Mouse (Mus musculus) cerebellum, adult 9-11 months (tissue): ENCODE results near the gene Zfhx3.

Experiments
- DNase-seq: peaks from one replicate; pipeline ENCODE4 v3.0.0; 2022

Zfhx3 gene

DNA sequence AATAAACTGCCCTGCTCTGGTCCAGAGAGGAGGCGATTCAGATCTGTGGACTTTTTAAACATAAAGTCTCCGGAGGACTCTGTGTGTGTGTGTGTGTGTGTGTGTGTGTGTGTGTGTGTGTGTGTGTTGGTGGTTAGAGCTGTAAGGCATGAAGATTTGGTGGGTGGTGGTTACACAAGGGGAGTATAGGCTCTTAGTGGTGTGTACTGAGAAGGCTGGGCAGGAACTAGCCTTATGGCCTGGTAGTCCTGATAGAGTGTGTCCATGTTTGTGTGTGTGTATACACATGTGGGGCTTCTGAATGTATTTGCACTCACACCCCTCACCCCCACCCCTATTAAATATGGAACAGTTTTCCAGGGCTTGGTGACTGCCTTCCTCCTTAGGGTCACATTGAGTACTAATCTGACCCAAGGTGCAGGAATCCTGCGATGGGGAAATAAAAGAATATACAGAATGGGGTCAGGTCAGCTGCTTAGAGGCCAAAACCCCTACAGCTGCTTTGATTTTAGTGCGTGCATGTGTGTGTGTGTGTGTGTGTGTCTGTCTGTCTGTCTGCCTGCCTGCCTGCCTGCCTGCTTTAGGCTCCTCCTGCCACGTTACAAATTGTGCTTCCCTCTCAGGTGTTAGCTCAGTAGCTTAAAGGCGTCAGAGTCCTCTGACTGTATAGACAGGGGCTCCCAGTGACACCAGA, 764.6 kb downstream of the Zfhx3 start:
- DNase-seq, result no peak

DNA sequence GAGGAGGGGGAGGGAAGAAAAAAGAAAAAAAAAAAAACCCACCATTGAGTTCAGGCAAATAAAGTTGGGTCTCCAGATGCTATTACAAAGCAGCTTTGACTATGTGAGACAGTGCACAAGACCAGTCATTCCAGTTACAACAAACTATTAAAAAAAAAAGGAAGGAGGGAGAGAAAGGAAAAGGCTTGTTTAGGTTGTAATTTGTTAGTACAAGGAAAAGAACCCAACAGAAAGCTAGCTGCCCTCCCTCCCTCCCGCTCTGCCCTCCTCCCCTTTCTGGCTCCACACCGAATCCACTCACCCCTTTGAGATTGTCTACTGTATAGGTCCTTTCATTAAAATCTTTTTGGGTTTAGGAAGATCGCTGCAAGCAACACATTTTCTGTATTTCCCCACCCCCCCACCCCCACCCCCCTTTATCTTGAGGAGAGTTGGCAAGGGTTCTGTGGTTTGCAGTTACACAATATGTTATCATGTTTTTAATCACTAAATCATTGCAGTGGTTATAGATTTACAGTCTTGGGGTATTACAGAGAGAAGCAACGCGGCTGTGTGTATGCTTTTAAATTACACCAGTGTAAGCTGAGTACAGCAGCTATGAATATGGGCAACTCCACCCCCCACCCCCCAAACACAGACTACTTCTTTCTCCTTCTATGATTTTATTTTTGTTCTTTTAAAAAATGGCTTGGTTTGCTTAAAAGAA, 765.3 kb downstream of the Zfhx3 start:
- DNase-seq, result no peak

DNA sequence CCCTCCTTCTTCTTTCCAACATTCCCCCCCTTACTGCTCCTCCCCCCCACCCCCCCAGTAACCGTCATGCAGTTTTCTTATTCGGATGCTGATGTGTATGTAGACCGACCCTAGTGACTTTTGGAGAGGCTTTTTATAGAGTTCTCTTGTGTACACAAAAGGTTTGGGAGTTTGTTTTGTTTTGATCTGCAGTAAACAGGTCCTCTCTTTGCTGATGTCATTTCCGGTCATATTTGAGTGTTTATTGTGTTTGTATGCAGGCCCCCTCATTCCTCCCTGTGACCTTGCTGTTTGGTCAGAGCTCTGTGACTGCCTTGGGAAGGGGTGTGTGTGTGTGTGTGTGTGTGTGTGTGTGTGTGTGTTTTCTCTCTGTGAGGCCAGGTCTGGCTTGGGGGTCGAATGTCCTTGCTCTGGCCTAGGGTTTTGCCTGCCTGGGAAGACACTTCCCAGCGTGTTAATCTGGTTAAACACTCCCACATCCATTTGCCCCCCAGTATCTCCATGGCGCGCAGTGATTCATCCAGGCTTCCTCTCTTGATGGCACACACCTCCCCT, 766.5 kb downstream of the Zfhx3 start:
- DNase-seq, result no peak

DNA sequence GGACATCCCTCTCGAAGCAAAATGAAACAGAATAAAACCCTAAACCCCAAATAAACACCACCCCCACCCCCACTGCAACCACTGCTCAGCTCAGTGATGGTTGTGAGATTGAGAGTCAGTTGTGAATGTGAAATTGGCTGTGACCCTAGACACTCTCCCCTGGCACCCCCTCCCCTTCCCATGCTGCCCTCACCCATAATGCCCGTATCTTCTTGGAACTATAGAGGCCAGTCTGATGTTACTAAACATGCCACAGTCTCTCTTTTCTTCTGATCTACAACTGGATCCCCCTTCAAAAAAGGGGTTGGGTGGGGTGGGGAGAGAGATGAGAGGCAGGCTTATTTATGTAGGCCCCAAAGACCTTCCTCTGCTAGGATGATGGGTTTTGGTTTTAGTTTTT, 767.0 kb downstream of the Zfhx3 start:
- no peak for DNase-seq

DNA sequence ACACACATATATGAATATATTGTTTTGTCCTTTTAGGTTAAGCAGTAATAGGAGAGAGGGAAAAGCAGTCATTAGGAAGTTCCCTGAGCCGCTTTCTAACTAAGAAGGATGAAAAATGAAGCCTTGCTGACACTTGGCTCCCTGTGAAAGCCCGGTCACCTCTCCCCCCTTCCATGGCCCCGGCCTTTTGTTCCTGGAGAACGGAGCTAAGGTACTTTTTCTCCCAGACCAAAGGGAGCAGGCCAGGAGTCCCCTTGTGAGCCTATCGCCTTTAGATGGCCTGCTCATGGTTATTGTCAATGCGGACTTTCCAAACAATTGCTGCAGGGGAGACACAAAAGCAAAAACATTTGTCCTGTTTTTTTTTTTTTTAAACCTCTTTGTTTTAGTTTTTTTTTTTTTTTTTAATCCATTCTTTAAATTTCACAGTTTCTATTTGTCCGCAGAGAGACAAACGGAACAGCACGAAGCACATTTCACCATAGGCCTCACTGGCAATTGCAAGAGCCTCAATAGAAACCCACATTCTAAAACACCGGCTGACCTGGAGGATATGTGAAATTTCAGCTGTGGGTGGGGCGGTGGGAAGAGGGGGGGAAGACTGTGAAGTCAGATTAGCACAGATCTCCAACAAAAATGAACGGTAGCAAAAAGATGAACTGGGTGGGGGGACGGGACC, 767.6 kb downstream of the Zfhx3 start:
- DNase-seq, result no peak

DNA sequence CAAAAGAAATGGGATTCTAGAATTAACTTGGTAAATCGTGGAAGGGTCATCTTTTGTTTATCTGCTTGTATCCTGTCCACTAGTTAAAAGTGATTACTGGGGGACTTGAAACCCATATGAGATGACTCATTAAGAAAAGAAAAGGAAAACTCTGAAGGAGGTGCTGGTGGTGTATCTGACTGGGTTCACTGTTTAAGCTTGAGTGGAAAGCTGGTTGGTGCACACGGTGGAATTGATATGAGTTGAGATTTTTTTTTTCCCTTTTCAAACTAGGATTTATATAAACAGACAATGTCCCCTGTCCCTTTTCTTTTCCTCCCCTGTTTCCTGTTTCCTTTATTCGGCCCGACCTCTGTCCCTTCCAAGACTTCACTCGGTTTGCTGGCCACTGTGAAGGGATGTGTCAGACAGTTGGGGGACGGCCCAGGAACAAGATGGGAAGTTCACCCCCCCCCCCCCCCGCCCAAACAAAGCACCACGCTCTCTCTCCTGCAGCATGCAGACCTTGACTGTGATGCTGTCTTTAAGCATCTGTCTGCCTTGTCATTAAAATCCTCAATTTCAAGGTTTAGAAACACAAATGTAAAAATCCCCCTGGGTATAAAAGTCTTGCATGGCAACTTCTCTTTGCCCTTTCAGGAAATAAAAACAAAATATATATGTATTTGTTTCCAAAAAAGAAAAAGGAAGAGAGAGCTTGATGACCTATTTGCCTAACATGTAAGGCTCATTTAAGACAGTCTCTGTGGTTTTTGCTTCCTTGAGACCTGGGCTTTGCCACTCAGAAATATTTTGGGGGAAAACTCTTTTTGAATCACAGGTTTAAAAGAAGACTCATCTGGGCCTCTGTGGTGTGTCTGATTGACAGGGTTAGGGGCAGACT, 768.4 kb downstream of the Zfhx3 start:
- no peak for DNase-seq

DNA sequence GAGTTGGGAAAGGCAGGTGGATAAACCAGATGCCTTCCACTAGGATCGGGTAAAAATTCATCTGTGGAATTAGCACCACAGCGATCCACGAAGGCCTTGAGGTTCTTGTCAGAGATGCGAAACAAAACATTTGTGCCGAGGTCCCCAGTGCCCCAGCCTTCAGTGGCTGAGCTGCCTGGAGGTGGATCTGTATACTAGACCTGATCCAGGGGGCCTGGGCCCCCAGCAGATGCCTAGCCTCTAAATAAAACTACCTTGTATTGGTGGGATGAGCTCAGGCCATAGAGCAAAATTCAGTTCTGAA, 769.0 kb downstream of the Zfhx3 start:
- DNase-seq, result no peak

DNA sequence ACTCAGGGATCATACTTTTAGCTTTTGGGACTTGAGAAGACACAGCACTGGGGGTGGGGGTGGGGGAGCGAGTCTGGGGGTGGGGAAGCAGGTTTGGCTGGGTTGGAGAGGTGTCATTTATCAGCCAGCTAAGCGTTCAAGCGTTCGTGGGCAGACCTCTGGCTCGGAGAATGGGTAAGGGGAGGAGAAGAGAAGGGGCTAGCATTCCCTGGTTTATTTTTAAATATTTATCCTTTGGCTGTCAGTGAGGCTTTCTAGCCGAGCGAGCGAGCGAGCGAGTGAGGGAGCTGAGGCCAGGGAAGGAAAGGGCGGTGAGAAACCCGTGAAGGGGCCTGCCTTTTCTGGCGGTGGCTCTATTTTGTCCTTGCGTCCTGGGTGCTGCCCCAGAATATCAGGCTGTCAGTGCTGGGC, 769.6 kb downstream of the Zfhx3 start:
- no peak for DNase-seq

DNA sequence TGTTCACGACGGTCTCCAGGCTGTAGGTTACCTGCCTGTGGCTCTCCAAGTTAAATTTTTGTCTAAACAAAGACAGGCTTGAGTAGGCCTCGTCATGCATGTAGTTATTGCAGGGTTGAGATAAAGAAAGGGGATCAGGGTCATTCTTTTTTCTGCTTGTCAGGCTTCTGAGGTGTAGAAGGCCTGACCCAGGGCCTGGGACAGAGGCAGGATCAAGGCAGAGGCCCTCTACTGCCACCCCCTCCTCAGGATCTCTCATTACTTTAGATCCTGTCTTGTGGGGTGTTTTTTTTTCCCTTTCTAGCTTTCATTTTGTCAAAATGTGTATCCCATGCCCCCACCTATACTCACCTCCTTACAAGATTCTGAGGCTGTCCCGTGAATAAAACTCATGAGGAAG, 770.2 kb downstream of the Zfhx3 start:
- no peak for DNase-seq

DNA sequence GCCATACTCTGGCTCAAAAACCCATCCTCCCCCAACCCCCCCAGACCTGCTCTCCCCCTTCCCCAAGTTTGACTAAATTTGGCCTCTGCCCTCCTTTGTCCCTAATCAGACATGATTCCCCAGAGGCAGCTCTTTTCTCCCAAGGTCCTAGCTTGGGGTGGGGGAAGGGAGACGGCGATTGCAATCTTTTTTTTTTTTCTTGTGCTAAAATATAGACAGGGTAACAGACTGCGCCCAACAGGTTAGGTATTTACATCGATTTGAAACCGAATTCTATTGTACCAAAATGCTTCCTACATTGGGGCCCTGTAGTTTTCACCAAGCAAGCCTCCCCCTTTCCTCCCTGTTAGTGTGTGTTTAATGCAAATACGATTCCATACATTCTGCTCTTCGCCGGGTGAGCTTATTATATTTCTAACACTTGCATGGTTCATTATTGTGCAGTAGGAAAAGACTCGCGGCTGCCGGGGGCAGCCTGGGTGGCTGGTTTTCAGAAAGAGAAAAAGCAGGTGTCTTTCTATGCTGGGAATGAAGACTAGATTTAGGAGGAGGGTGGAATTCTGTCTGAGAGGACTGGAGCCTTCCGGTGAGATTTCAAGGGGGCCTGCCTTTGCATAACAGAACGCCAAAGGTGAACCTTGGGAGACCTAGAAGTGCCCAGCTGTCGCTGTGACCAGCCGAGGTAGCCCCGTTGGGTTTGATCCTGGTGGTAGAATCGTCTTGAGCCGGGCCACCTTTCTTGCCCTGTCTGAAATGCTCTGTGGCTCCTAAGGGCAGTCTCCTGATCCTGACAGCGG, 771.1 kb downstream of the Zfhx3 start:
- DNase-seq, result no peak

DNA sequence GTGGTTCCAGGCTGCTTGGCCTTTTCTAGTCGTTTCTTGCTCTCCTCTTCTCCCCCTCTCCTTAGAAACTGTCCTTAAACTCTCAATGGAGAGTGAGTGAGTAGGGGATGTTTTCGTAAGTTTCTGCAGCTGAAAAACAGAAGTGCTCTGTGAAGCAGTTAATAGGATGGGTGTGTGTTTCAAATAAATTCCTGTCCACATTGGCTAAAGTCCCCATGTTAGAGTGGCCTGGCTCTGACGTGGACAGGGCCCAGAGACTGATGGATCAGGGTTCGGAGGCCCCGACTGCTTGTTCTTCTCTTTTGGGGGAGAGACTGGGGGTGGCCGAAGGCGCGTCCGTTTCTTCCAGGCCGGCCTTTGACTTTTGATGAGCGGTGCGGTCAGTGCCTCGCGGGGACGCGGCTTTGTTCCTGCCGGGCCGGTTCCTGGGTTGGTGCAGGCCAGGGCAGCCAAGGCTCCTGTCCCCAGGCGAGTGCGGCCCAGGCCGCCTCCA, 771.7 kb downstream of the Zfhx3 start:
- DNase-seq, result no peak

DNA sequence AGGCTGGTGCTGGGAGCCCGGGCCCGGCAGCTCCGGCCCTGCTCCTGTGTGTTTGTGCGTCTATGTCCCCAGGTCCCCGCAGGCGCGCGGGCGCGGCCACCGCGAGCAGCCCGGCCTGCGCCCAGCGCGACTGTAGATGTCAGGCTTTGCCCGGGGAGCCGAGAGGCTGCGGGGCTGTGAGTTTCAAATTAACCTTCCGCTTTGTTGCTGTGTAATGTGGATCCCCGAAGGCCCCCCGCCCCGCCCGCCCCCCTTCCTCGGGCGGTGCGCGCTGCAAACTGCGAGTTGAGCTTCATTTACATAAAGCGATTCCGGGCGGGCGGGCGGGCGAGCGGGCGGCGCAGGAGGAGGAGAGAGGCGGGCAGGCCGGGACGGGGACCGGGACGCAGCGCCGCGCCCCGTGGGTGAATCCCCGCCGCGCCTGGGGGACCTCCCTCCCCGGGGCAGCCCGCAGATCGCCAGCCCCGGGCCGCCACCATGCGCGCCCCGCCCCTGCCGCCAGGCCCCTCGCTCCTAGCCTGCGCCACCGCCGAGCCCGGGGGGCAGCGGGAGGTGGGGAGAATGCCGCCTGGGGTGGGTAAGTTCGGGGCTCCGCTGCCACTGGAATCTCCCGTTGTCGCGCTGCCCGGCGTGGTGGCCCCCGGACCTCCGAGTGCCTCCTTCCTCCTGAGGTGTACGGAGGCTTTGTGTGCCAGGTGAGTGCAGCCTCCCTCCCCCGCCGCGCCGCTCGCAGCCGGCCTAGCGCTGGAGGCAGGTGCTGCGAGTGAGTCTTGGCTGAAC, 772.4 kb downstream of the Zfhx3 start:
- DNase-seq, result no peak

DNA sequence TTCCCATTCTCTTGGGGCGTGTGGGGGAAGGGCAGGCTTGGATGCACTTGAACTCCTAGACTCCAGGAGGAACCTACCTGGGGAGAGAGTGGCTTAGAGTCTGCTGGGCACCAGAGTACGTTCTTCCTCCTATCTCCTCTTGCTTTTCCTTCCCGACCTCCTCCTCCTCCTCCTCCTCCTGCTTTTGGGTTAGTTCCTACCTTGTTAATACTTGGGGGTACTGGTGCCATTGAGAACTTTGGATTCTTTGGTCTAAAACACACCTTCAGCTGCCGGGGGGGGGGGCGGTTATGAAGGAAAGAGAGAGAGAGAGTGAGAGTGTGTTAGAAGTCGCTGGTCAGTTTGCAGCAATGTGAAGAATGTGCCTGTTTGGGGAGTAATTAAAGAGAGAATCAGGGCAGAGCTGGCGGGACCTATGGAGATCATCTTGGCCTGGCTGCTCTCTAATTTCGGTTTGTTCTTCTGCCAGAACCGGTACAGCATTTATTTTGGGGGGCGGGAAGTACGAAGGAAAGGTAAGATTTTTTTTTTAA, 773.0 kb downstream of the Zfhx3 start:
- no peak for DNase-seq

DNA sequence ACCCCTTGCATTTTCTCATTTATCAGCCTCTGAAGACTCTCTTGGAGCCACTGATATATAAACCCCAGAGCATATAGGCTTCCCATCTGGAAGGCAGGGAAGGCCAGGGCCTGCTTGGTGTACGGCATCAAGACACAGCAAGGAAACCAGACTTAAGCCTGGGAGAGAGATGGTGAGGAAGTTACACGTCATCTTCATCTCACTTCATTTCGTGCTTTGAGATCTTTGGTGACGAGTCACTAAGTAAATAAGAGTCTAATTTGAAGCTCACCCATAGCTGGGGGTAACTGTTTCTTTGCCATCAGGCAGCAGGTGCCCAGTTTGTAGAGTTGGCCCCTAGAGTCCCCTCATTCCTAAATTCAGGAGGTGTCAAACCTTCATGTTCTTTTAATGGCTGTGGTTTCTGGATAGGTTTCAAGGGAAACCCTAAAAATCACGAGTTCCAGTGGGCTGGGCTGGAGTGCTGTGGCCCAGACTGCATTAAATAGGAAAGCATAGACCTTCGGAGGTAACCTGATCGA, 773.9 kb downstream of the Zfhx3 start:
- DNase-seq, result no peak

DNA sequence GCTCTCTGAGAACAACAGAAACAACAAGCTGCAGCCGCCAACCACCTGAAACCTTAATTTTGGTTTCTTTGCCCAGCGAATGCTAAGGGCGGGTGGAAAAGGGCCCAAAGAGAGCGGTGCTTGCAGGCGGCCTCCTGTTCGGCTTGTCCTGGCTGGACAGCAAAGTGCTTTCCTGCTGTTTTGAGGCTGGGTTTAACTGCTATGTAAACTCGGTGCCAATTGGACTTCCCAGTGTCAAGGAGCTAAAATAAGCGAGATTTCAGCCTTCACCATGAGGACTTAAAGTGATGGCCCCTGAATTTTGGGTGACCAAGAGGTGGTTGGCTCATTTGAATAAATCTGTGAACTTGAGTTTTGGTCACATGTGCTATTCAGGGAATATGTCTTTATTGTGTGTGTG, 775.1 kb downstream of the Zfhx3 start:
- no peak for DNase-seq

DNA sequence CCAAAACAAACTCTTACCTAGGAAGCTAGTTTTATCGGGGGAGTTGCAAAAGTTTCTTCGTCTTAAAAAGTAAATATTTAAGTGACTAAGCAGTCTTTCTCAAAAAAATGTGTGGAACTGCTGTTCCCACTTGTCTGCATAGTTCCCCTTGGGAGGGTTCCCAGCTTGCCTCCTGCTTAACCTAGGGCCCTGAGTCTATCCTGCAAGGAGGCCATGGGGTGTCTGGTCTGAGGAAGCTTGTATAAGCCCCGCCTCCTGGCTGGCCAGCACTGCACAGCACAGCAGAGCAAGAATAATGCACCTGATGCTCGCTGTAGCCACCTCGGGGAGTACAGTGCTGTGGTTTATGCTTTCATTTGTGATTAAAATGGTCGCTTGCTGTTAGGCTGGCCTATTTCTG, 775.6 kb downstream of the Zfhx3 start:
- no peak for DNase-seq

DNA sequence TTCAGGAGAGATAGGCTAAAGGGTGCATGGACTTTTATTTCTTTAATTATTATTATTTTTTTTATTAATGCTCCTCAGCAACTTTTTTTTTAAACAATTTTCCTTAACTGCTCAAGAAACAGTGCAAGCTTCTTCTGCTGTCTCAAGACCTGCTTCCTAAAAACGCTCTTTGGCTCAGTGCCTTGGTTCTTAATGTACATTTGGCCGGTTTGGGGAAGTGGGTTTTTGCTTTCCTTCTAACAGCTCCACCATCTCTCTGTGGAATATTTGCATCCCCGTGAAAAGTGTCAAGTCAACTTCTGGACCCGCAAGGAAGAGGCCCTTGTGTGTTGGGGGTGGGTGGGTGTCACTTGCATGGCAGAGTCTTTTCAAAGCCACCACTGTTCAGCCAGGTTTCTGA, 778.4 kb downstream of the Zfhx3 start:
- no peak for DNase-seq

DNA sequence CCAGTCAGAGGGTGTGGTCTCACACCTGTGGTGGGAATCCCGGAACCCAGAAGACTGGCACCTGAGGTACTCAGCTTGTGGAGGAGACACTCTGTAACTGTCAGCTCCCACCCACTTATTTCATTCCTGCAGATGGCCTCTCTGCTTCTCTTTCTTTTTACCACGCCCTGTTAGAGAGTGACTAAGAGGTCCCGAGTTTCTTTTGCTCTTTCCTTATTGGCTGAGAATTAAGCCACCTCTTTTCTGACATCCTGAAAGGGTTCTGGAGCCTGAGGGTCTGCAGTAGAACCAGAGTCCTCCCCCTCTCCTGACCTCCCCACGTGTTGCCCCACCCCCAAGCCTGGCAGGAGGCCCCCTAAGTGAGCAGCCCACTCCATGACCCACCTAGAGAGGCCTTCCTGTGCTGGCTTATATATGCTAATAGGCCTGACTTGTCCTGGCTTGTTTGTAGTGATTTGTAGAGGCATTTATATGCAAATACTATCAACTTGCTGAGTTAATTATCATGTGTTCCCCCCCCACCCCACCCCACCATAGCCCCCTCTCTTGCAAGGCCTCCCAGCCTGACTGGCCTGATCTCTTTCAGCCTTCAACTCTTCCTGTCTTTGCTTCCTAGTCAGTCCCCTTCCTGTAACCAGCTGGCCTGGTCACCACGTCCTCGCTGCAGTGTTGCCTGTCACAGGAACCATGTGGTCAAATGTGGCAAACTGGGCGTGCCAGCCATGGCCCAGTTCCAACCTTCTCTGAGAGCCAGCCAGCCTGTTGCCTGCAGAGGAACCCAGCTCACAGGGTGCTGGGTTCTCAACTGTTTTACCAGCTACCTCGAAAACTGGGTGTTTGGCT, 780.4 kb downstream of the Zfhx3 start:
- DNase-seq, result peak; percentile 28

DNA sequence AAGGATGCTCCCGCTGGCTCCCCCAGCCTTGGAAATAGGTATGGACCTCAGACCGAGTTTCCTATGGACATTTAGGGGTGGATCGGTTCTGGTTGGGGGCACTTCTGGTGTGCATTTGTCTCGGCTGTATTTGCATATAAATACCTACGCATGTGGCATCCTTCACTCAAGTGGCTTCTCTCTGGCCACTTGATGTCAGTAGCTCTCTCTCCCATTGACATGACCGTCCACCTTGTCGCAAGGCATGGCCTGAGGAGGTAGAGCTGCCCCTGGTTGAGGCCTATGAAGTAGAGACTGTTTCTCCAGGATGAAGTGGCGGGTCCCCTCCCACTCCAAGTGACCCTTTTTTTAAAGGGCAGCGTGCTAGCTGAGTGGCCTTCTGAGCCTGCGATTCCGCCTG, 781.2 kb downstream of the Zfhx3 start:
- no peak for DNase-seq
